Comparison of ENCODE assay signal across 26 mouse cellular contexts in the genomic region with DNA sequence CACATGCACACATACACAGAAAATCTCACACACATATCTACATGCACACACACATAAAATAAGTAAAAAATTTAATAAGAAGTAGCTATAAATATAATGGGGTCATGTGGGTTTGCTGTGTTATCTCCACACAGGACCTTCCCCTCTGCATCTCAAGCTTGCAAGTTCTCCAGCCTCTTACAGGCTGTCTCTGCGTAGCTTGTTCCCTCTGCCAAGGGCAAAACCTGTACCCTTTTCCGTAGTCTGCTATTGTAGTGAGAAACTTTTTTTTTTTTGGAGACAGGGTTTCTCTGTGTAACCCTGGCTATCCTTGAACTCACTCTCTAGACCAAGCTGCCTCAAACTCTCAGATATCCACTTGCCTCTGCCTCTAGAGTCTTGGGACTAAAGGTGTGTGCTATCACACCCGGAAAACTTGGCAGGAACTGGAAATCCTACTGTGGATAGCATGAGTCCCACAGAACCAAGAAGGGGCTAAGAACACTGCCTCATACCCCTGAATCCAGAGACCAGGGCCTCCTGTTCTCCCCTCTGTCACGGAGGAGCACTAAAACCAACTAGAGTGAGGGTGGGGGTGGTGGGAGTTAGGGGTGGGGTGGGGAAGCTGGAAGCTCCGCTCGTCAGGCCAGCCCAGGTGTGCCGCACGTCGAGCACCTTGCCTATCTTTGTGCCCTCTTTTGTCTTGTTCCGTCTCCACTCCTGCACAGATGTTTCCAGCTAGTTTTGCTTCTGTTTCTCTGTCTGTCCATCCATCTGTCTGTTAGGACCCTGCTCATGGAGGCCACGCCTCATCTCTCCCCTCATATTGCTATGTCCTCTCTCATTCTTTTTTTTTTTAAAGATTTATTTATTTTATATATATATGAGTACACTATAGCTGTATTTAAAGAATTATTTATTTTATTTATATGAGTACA.
"Had no signal": no experiment of that assay in that cellular context is flagged by ENCODE, and none has a peak within 500 bp of the region (broad histone marks: within the 10 kb centered on the region; RNA-seq: fewer than 3 reads in every experiment).

No protein-coding gene starts in this region.

- H3K36me3 ChIP-seq: embryonic facial prominence, embryonic 10.5 days; embryonic facial prominence, embryonic 12.5 days; embryonic facial prominence, embryonic 13.5 days; embryonic facial prominence, embryonic 15.5 days; forebrain, embryonic 10.5 days; forebrain, embryonic 12.5 days; forebrain, embryonic 15.5 days had no signal

- H3K27ac ChIP-seq: embryonic facial prominence, embryonic 10.5 days; embryonic facial prominence, embryonic 12.5 days; embryonic facial prominence, embryonic 13.5 days; embryonic facial prominence, embryonic 15.5 days; forebrain, embryonic 10.5 days; forebrain, embryonic 12.5 days; forebrain, embryonic 13.5 days; forebrain, embryonic 15.5 days; gastrocnemius, adult 2 months; heart, adult 2 months had no signal

- H3K4me3 ChIP-seq: embryonic facial prominence, embryonic 10.5 days; embryonic facial prominence, embryonic 12.5 days; embryonic facial prominence, embryonic 13.5 days; embryonic facial prominence, embryonic 15.5 days; erythroblast, embryonic 14.5 days; forebrain, embryonic 10.5 days; forebrain, embryonic 12.5 days; forebrain, embryonic 13.5 days; forebrain, embryonic 15.5 days; gastrocnemius, adult 2 months; heart, adult 2 months had no signal

- H3K4me2 ChIP-seq: embryonic facial prominence, embryonic 12.5 days; embryonic facial prominence, embryonic 13.5 days; embryonic facial prominence, embryonic 15.5 days; forebrain, embryonic 12.5 days; forebrain, embryonic 13.5 days; forebrain, embryonic 15.5 days had no signal

- H3K9ac ChIP-seq: embryonic facial prominence, embryonic 12.5 days; embryonic facial prominence, embryonic 13.5 days; embryonic facial prominence, embryonic 15.5 days; forebrain, embryonic 12.5 days; forebrain, embryonic 13.5 days; forebrain, embryonic 15.5 days; forebrain, postnatal 0 days had no signal

- H3K9me3 ChIP-seq: embryonic facial prominence, embryonic 12.5 days; embryonic facial prominence, embryonic 13.5 days; embryonic facial prominence, embryonic 15.5 days; forebrain, embryonic 10.5 days; forebrain, embryonic 15.5 days had no signal

- H3K27me3 ChIP-seq: forebrain, embryonic 15.5 days had no signal

- ATAC-seq: forebrain, embryonic 13.5 days; forebrain, embryonic 14.5 days; forebrain, embryonic 15.5 days; forebrain, embryonic 16.5 days; forebrain, postnatal 0 days had no signal

- DNase-seq: cerebellum, adult 9-11 months; cerebellum, postnatal 10 days; cerebellum, postnatal 14 days; cerebellum, postnatal 25 days; cerebellum, postnatal 36 days; embryo, embryonic 11 days; forebrain, postnatal 0 days; gastrocnemius, adult 2 months; gastrocnemius, postnatal 10 days; gastrocnemius, postnatal 14 days; gastrocnemius, postnatal 25 days; gastrocnemius, postnatal 36 days; heart, adult 11 months; heart, adult 18-20 months; heart, adult 2 months had no signal
